ENCODE assay signal across 8 mouse cellular contexts in genomic region chr11:120795756-120796613, GRCm38 (mm10). TPM values are rescaled to one million over a fixed set of nuclear protein-coding genes. Genes with fewer than 3 reads are reported as not detected.
A peak's percentile ranks its signal among the peaks of the same experiment; 100 is the strongest.
DNase-seq lines count a peak whose midpoint lies in the region; ATAC-seq lines count a peak whose summit lies in the region.

Gene Dus1l (minus strand): TSS chr11:120796403.

- H3K9ac ChIP-seq in hindbrain, embryonic 16.5 days (ENCODE audit: low read depth, low read length): peak within 1 kb of the TSS; percentile 94

- ATAC-seq in hindbrain, embryonic 16.5 days: peak; percentile 95

- no peaks in the 10 kb centered on the region for H3K27me3 ChIP-seq in hindbrain, embryonic 16.5 days (replicated peaks; ENCODE audit: control insufficient read depth, insufficient read depth, low read length)

- peaks cover 21% of the 10 kb centered on the region for H3K79me2 ChIP-seq in macrophage (ENCODE audit: inconsistent target)

- peak within 1 kb of the TSS; percentile 98 for H3K4me2 ChIP-seq in hindbrain, embryonic 16.5 days (ENCODE audit: low read length)

- peaks cover 13% of the 10 kb centered on the region for H3K4me1 ChIP-seq in hindbrain, embryonic 16.5 days (ENCODE audit: control insufficient read depth, insufficient read depth, low read depth, low read length)

- peak within 1 kb of the TSS; percentile 99 for H3K4me3 ChIP-seq in hindbrain, embryonic 16.5 days (ENCODE audit: low read length)
- peak within 1 kb of the TSS; percentile 83 for H3K4me3 ChIP-seq in macrophage (ENCODE audit: inconsistent target)

- 3% methylated on average over 59 of the region's 59 CpGs for WGBS in hindbrain, embryonic 16.5 days
- WGBS in macrophage (ENCODE audit: missing documents): 1% methylated on average over 59 of the region's 59 CpGs

- DNase-seq in T-cell, adult 2 months (ENCODE audit: low spot score): peak; percentile 94
- DNase-seq in cerebellum, postnatal 36 days: peak; percentile 98 to 100
- DNase-seq in gastrocnemius, adult 18-20 months (ENCODE audit: low spot score): peak; percentile 98
- DNase-seq in left cerebral cortex, adult 18-20 months (ENCODE audit: low spot score in 2 of 2): peak; percentile 98
- DNase-seq in right cerebral cortex, adult 18-20 months: peak; percentile 96
- DNase-seq in urinary bladder, postnatal 10 days (ENCODE audit: low spot score): peak; percentile 90

- H3K36me3 ChIP-seq in hindbrain, embryonic 16.5 days (ENCODE audit: control insufficient read depth, insufficient read depth, low read length): peaks cover 19% of the 10 kb centered on the region
- peaks cover 31% of the 10 kb centered on the region for H3K36me3 ChIP-seq in macrophage (ENCODE audit: inconsistent target)

- no peaks in the 10 kb centered on the region for H3K9me3 ChIP-seq in hindbrain, embryonic 16.5 days (ENCODE audit: control insufficient read depth, low read length)

- peak within 1 kb of the TSS; percentile 87 for H3K27ac ChIP-seq in hindbrain, embryonic 16.5 days (ENCODE audit: low read depth, low read length)
- peak within 1 kb of the TSS; percentile 43 for H3K27ac ChIP-seq in macrophage

RNA-seq across cellular contexts. Expression of gene Dus1l, which starts in this region (rescaled TPM):
- total RNA-seq in gastrocnemius, adult 18-20 months (2021): 10 to 100 TPM; 27.6 to 28.6 TPM
- 46.9 and 48.5 TPM in 2 replicates for polyA plus RNA-seq in hindbrain, embryonic 16.5 days (2015; fragmentation: Nextera tagmentation; extraction: Ambion mirVana)
- 10 to 100 TPM; 40.2 to 44.9 TPM for total RNA-seq in left cerebral cortex, adult 18-20 months (2021)
- 10 to 100 TPM; 15.6 to 84.1 (median 48.7) TPM for total RNA-seq in macrophage (2018; cell fraction: chromatin; rRNA removed)
- 10 to 100 TPM; 21.2 to 37.4 (median 31.3) TPM for total RNA-seq in macrophage (2018; cell fraction: cytosol; rRNA removed)
- 10 to 100 TPM; 12.8 to 57.1 (median 31.4) TPM for total RNA-seq in macrophage (2018; cell fraction: nucleus; rRNA removed)
- 17.1 to 33.6 TPM (median 26.6 TPM) in 3 replicates for polyA plus RNA-seq in macrophage (2018)

Comparison
In these comparisons a context has a peak if more than half of its experiments do, and no peak if none do; other contexts are left out.
1. Peak in every context shown above with its lines: DNase-seq, ATAC-seq, H3K4me3 ChIP-seq and H3K27ac ChIP-seq.